Mouse (Mus musculus): Measurements from ENCODE around the gene Fanci. TPM values are rescaled to one million over a fixed set of nuclear protein-coding genes. Genes with fewer than 3 reads are reported as not detected.

The Fanci gene
- polyA plus RNA-seq, 1 experiment from 2014 or later: 3.1 TPM

DNA sequence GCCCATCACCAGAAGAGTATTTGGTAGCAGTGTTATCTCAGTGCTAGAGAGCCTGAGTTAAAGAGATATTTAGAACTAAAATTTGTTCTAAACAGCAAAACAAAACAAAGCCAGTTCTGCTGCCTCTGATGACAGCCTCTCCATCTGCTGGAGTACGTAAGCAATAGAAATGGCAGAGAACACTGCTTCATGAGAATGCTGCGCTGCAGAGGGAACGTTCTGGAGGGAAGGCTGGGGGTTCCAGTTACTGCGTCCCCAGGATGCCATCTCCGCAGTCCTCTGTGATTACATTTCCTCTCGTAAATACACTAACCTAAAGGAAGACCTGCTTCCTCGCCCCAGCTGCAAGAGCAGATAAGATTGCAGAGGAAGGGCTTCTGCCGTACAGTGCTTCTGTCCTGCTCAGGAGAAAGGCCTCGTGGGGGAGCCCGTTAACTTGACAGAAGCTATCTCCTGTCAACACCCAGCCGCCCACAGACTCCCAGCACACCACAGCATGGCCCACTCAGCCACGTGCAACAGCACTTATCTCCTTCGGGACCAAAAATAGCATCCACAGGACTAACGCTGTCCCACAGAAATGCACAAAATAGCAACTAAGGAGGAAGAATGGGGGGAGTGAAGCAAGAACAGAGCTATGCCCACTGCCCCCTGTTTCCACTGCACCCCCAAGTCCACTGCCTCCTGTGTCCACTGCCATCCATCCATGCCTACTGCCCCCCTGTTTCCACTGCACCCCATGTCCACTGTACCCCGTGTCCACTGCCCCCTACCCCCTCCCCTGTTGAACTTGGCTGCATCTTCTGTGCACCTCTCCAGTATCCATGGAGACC lies 33.2 kb upstream of the Fanci start:
- DNase-seq (ENCODE audit: low spot score) (peak; percentile 14), ATAC-seq (replicated peaks; ENCODE audit: low FRiP score, low read depth) (no peak)
- Histone ChIP-seq H3K9me3 (replicated peaks; ENCODE audit: low read length) (no peaks in the 10 kb centered on the region), H3K27me3 (ENCODE audit: insufficient read depth, low read length) (no peaks in the 10 kb centered on the region), H3K27ac (no peak overlapping the region), H3K4me3 (replicated peaks; ENCODE audit: low read depth, low read length) (no peak overlapping the region), H3K9ac (ENCODE audit: low read depth, low read length) (no peak overlapping the region), H3K36me3 (ENCODE audit: insufficient read depth, low read length) (peaks cover 35% of the 10 kb centered on the region; the same call in 1 of the 2 replicates), H3K4me1 (replicated peaks; ENCODE audit: insufficient read depth, low read length) (no peaks in the 10 kb centered on the region), H3K4me2 (ENCODE audit: low read length) (no peak overlapping the region)
- WGBS: 42% methylated on average over 15 of the region's 15 CpGs
- no peak for TF ChIP-seq CTCF (IDR thresholded peaks at IDR 0.05; ENCODE audit: low read depth)

DNA sequence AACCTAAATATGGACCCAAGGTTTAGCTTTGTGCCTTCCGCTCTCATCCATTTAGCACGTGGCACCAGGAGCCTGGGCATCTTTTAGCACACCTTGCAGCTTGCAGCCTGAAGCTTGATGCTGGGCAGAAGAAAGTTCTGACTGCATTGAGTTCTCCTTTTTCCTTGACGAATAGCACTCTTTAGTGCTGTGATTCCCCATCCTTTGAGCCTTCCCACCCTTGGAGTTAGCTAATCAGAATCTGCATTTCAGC lies 32.6 kb upstream of the Fanci start:
- Histone ChIP-seq H3K4me2 (ENCODE audit: low read length) (no peak overlapping the region), H3K4me3 (replicated peaks; ENCODE audit: low read depth, low read length) (no peak overlapping the region), H3K4me1 (replicated peaks; ENCODE audit: insufficient read depth, low read length) (no peaks in the 10 kb centered on the region), H3K9me3 (replicated peaks; ENCODE audit: low read length) (no peaks in the 10 kb centered on the region), H3K27ac (no peak overlapping the region), H3K27me3 (ENCODE audit: insufficient read depth, low read length) (no peaks in the 10 kb centered on the region), H3K36me3 (ENCODE audit: insufficient read depth, low read length) (peaks cover 31% of the 10 kb centered on the region; the same call in 1 of the 2 replicates), H3K9ac (ENCODE audit: low read depth, low read length) (no peak overlapping the region)
- DNase-seq (ENCODE audit: low spot score) (no peak), ATAC-seq (replicated peaks; ENCODE audit: low FRiP score, low read depth) (no peak)
- no peak for TF ChIP-seq CTCF (IDR thresholded peaks at IDR 0.05; ENCODE audit: low read depth)
- WGBS: 86% methylated on average over 3 of the region's 3 CpGs

DNA sequence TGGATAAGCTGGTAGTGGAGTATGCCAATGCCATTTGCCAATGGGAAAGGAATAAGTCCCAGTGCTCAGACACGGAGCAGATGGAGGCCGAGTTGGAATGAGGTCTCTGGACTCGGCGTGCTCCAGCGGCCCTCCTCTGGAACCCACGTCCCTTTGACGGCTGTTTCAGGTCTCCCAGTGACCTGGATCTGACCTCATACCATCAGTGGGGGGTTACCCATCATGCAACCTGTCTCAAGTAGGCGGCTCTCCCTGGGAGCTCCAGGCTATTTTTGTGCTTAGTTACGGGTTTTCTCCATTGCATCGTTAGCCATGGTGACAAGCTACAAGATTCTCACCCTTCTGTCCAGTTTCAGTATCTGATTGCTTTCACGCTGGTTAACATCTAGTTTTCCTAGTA lies 31.7 kb upstream of the Fanci start:
- Histone ChIP-seq H3K4me2 (ENCODE audit: low read length) (no peak overlapping the region), H3K27me3 (ENCODE audit: insufficient read depth, low read length) (no peaks in the 10 kb centered on the region), H3K9ac (ENCODE audit: low read depth, low read length) (no peak overlapping the region), H3K4me1 (replicated peaks; ENCODE audit: insufficient read depth, low read length) (no peaks in the 10 kb centered on the region), H3K36me3 (ENCODE audit: insufficient read depth, low read length) (peaks cover 26% of the 10 kb centered on the region; the same call in 1 of the 2 replicates), H3K27ac (no peak overlapping the region), H3K4me3 (replicated peaks; ENCODE audit: low read depth, low read length) (no peak overlapping the region), H3K9me3 (replicated peaks; ENCODE audit: low read length) (no peaks in the 10 kb centered on the region)
- WGBS: 57% methylated on average over 11 of the region's 11 CpGs
- DNase-seq (ENCODE audit: low spot score) (no peak), ATAC-seq (replicated peaks; ENCODE audit: low FRiP score, low read depth) (no peak)
- TF ChIP-seq CTCF (IDR thresholded peaks at IDR 0.05; ENCODE audit: low read depth): no peak

DNA sequence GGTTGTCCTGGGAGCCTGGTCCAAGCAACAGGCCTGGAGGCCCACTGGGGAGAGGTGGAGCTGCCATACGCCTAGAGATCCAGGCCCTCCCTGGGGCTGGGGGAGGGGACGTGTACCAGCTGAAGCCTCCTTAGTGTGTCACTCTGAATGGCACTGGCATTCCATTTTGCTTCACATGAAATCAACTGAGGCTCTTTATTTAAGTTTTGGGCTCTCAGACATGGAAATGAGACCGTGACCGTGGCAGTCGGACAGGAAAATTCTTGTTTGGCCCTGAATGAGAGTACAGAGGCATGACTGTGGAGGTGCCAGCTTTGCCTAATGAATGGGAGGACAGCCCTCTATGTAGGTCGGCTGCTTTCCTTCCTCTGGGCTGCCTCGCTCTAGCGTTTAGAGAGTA lies 29.5 kb upstream of the Fanci start:
- TF ChIP-seq CTCF (IDR thresholded peaks at IDR 0.05; ENCODE audit: low read depth): no peak
- WGBS: 64% methylated on average over 8 of the region's 8 CpGs
- Histone ChIP-seq H3K9ac (ENCODE audit: low read depth, low read length) (no peak overlapping the region), H3K4me3 (replicated peaks; ENCODE audit: low read depth, low read length) (no peak overlapping the region), H3K36me3 (ENCODE audit: insufficient read depth, low read length) (peaks cover 10% of the 10 kb centered on the region; the same call in 1 of the 2 replicates), H3K9me3 (replicated peaks; ENCODE audit: low read length) (no peaks in the 10 kb centered on the region), H3K27ac (no peak overlapping the region), H3K27me3 (ENCODE audit: insufficient read depth, low read length) (no peaks in the 10 kb centered on the region), H3K4me1 (replicated peaks; ENCODE audit: insufficient read depth, low read length) (no peaks in the 10 kb centered on the region), H3K4me2 (ENCODE audit: low read length) (no peak overlapping the region)
- ATAC-seq (replicated peaks; ENCODE audit: low FRiP score, low read depth) (no peak), DNase-seq (ENCODE audit: low spot score) (no peak)

DNA sequence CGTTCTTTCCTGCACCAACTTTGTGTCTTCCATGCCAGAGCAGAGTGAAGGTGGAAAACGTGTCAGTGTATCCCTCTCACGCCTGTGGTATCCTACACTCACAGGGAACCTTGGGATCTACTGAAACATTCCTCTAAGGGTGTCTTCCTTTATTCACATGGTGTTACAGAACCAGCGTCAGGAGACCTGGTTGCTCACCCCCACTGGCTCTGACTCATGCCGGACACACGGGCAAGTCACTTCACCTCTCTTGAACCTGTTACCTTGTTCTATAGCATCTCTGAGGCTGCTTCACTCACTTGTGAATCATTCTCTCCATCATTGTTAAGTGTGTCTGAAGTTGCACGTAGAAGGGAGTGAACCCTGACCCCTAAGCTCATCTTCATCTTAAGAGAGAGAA lies 28.9 kb upstream of the Fanci start:
- TF ChIP-seq CTCF (IDR thresholded peaks at IDR 0.05; ENCODE audit: low read depth): no peak
- no peak for ATAC-seq (replicated peaks; ENCODE audit: low FRiP score, low read depth)
- peaks cover 9% of the 10 kb centered on the region; the same call in 1 of the 2 replicates for H3K36me3 ChIP-seq (ENCODE audit: insufficient read depth, low read length)
- H3K9me3 ChIP-seq (replicated peaks; ENCODE audit: low read length): no peaks in the 10 kb centered on the region
- H3K9ac ChIP-seq (ENCODE audit: low read depth, low read length): no peak overlapping the region
- H3K4me2 ChIP-seq (ENCODE audit: low read length): no peak overlapping the region
- H3K27me3 ChIP-seq (ENCODE audit: insufficient read depth, low read length): no peaks in the 10 kb centered on the region
- H3K4me3 ChIP-seq (replicated peaks; ENCODE audit: low read depth, low read length): no peak overlapping the region
- no peak overlapping the region for H3K27ac ChIP-seq
- WGBS: 83% methylated on average over 7 of the region's 7 CpGs
- no peak for DNase-seq (ENCODE audit: low spot score)
- no peaks in the 10 kb centered on the region for H3K4me1 ChIP-seq (replicated peaks; ENCODE audit: insufficient read depth, low read length)

DNA sequence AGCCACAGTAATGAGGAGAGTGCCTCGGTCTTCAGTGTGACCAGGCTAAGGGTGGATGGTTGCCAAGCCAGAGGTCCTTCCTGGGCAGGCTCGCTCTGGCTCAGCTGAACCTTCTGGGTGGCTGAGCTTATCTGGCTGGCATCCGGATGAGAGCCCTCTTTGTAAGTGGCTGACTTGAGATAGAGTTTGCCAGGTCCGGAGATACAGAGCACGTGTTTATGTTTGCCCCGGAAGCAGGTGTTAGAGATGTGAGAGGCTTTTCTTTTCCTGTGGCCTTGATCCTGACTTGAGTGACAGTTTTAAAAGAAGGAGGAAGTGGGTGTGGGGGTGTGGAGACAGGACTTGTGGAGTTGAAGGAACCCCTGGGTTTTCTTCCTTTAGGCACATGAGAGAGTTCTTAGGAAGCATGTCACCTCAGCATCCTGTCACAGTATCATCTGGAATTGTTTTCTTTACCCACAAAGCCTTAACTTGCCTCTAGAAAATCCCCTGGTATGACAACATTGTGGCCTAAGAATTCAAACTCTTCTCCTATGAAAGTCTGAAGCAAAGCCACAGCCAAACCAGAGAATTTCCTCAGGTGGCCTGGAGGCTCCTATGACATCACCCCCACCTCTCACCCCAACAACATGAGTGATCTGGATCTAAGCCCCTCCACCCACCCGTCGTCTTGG lies 28.2 kb upstream of the Fanci start:
- 0 out of 2 replicates have a peak overlapping the region, but pooled peaks have one; percentile 5 for H3K27ac ChIP-seq

More for the DNA sequence above, 28.2 kb upstream of the Fanci start:
- H3K4me2 ChIP-seq (ENCODE audit: low read length): no peak overlapping the region
- no peaks in the 10 kb centered on the region for H3K27me3 ChIP-seq (ENCODE audit: insufficient read depth, low read length)
- H3K9me3 ChIP-seq (replicated peaks; ENCODE audit: low read length): no peaks in the 10 kb centered on the region
- DNase-seq (ENCODE audit: low spot score): peak; percentile 48
- no peak for TF ChIP-seq CTCF (IDR thresholded peaks at IDR 0.05; ENCODE audit: low read depth)
- H3K36me3 ChIP-seq (ENCODE audit: insufficient read depth, low read length): peaks cover 9% of the 10 kb centered on the region; the same call in 1 of the 2 replicates
- ATAC-seq (replicated peaks; ENCODE audit: low FRiP score, low read depth): peak; percentile 19; the same call in 1 of the 2 replicates
- no peak overlapping the region for H3K9ac ChIP-seq (ENCODE audit: low read depth, low read length)
- H3K4me1 ChIP-seq (replicated peaks; ENCODE audit: insufficient read depth, low read length): no peaks in the 10 kb centered on the region
- no peak overlapping the region for H3K4me3 ChIP-seq (replicated peaks; ENCODE audit: low read depth, low read length)
- WGBS: 41% methylated on average over 8 of the region's 8 CpGs
